Mouse (Mus musculus) c-Kit-positive CD71-positive TER-119-negative erythroid progenitor cells, embryonic 14.5 days (primary cell): ENCODE data around the gene Gm20388.

ENCODE experiments used
- DNase-seq: peaks from one replicate; pipeline ENCODE4 v3.0.0-alpha.2; 2013; ENCODE audit warnings: low read depth

Gene Gm20388

DNA sequence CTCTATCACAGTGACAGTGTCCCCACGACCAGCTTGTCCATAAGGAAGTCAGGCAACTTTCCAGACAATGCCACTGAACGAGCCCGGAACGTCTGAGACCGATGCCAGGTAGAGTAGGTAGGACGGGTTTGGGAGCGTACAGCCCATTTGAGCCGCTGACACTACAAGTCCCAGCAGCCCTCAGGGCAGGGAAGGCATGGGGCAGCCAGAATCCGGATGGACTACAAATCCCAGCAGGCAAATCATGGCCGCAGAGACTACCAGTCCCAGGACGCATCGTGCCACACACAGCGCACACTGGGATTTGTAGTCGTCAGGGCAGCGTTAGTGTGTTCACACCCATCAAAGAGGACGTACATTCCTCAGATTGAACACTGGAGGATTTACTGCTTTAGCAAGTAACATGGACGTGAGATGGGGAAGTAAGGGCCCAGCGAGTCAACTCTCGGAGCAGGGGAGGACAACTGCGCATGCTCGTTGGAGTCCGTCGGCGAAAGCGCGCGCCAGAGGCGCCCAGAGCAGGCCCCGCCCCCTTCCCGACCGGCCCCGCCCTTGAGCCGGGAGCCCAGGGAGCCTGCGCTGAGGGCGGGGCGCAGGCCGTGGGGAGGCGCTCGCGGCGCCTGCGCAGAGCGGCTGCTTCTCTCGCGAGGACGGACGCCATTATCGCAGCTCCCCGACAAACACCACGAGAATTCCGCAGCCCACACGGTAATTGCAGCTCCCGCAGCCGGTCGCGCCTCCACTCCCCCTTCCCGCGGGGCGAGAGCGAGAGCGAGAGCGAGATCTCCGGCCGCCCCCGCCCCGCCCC lies 2039.5 kb downstream of the Gm20388 start:
- DNase-seq, result peak; percentile 94

DNA sequence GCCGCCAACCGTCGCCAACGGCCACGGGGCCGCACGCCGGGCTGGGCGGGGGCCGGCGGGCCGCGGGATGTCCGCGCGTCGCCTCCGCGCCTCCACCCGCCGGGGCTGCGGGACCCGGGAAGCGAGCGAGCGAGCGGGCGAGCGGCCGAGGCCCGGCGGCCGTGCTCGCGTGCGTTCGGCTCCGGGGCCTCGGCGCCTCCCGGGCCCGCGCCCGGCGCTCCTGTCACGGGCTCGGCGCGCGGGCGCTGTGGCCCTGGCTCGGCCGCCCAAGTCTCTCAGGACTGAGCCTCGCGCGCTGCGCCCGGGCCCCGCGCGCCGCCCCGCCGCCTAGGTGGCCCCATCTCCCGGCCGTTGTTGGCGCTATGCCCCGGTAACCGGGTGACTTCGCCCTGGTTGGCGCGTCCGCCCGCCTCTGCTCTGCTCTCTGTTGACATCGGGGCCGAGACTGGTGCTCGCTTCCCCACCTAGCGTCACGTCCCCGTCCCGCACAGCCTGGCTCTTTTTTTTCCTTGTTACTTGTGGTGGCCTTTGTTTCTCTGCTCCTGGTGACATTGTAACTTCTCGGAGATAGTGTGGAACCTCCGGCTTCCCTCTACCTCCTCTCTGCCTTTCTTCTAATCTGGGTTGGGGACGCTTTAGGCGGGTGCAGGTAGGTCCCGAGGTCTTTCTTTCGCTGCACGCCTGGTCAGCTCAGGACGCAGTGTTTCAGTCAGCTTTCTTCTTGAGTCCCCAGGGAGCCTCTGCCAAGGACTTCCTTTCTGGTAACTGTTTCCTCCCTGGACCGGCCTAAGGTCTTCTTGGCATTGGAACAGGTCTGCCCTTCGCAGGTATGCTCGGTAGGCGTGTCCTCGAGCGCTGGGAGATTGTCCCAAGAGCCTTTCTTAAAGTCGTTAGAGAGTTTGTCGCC lies 2040.4 kb downstream of the Gm20388 start:
- DNase-seq, result peak; percentile 64

DNA sequence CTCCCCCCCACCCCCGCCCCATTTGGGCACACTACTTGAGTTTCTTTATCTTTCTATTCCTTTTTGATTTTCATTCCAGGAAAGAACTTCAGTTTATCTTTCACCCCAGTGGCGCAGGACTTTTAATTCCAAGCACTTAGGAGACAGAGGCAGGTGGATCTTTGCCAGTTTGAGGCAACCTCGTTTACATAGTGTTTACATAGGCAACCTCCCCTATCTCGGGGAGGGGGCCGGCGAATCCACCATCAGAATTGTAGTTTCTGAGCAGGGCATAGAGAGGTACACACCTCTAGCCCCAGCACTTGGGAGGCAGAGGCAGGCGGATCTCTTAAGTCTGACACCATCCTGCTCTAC lies 2041.0 kb downstream of the Gm20388 start:
- no peak for DNase-seq

DNA sequence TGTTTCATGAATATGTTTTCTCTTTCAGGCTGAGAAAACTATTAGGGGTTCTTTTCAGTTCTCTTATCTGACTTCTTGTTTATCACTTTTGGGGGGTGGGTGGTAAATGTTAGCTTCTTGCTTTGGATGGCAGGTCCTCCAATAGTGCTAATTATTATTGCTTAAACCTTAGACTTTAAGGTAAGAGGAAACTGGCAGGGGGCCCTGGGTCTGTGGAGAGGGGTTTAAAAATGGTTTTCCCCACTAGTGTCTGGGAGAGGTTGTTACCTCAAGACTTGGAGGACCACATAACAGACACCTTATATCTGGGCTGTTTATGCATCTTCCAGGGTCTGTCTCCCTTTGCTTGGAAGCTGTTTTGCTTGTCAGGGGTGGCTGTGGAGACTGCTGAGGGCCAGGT lies 2041.5 kb downstream of the Gm20388 start:
- no peak for DNase-seq

DNA sequence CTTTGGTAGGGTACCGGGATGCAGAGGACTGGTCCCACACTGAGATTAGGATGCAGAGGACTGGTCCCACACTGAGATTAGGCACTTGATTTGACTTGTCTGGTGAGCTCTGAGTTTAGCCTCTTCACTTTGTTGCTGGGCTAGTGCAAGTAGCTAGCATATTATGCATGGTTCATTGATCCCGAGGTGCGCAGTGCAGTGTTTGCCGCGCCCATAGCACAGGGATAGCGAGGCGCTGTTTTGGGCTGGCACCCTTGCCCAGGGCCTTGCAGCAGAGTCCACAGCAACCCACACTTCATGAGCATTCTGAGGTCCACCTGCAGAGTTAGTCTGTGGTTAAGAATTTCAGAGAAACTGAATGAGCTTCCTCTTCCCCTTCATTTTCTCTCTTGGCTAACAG lies 2042.2 kb downstream of the Gm20388 start:
- DNase-seq, result no peak

DNA sequence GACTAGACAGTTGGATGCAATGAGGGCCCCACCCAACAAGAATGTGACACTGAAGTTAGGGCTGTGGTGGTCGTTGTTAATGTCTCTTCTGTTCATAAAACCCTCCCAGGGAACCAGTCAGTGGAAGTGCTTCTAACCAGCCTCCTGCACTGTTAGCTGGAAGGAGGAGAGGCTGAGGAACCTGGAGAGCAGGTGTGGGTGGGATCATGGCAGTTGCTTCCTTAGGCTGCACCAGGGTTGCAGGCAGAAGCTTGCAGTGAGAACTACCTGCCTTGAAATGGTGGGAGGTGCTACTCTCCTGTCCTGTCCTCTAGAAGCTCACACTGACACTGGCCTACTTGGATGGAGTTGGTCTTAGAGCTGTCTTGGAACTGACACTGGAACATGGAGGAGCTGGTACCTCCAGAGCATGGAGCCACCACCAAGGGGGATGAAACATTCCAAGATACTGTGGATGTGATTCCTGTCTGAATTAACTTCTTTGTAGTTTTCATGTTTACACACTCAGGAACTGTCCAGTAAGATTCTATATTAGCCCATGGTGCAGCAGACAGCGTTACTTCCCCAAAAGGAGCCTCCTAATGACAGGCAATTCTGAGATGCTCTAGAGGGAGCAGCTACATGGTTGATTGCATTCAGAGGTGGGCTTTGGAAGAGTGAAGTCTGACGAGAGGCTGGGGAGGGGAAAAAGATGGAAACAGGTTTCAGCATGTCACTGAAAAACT lies 2043.3 kb downstream of the Gm20388 start:
- DNase-seq, result no peak

DNA sequence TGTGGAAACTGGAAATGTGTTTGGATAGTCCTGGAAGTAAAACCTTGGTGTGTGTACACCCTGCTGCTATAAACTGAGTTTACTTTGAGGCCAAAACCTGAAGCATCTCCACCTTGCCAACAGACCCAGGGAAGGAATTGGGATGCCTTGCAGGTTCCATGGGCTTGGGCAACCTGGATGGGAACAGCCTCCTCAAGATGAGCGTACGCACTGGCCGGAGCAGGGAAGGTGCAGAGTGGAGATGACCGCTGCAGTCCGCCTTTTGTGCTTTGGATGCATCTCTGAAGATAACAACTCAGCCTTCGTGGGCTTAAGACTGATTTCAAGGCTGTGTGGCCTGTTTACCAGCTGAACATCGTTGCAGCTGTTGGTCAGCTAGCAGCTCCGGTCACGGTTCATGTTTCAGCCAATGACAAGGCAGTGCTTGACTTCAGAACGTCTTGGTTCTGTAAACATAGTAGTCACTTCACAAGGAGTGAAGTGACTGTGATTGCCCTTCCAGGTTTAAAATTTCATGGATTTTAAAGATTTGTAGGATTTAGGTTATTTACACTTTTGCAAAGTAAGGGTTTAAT lies 2044.4 kb downstream of the Gm20388 start:
- DNase-seq, result no peak

DNA sequence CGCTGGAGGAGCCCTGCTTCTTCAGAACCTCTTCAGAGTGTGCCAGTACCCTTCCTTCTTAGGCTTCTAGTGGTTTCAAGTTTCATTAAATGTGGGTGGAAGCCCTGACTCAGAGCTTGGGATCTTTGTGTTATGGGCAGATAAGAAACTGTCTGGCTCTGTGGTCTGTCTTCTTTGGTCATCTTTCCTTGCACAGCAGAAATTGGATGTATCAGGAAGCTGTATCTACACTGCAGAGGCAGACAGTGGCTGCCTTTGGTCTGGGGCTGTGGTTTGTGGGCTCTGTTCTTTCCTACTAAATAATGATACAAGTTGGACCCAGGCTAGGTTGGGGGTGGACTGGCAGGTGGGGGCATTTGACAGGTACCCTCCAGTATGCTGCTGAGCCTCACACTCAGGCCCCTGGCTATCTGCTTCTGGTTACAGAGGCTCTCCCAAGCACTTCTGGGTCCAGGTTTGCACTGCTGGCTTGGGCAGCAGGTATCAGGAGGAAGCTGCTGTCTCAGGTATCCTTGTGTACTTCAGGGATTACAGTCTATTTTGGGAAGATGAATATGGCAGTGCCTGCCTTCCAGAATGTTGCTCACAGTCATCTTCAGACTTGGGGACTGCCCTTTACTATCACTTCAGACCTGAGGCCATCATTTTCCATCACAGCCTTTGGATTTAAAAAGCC lies 2045.3 kb downstream of the Gm20388 start:
- DNase-seq, result peak; percentile 63

DNA sequence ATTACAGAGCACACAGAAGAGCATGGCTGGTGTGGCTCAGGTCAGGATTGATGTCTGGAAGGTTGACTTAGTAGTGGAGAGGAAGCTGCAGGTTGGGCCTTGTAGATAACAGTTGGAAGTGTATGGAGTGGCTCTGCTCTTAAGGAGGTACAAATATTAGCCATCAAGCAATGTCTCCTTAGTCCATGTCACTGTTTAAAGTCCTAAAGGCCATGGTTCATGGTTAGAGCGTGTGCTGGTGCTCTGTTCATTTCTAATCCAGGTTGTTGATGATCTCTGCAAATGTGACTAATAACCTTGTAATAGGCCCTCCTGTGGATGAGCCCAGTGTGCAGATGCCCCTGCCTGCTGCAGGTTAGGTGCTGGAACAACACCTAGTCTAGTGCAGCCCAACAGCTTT lies 2047.8 kb downstream of the Gm20388 start:
- DNase-seq, result no peak

DNA sequence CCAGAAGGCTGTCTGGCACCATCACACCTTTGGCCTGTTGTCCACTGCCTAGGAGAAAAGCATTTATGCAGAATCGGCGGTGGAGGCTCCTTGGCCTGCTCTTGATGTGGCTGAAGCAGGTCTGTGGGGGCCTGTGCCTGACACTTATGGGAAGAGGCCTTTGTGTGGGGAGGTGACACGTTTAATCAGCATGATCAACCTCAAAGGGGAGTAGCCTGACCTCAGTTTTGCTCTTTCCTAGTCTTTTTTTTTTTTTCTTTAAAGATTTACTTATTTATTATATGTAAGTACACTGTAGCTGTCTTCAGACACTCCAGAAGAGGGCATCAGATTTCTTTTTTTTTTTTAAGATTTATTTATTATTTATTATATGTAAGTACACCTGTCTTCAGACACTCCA lies 2052.3 kb downstream of the Gm20388 start:
- DNase-seq, result no peak

DNA sequence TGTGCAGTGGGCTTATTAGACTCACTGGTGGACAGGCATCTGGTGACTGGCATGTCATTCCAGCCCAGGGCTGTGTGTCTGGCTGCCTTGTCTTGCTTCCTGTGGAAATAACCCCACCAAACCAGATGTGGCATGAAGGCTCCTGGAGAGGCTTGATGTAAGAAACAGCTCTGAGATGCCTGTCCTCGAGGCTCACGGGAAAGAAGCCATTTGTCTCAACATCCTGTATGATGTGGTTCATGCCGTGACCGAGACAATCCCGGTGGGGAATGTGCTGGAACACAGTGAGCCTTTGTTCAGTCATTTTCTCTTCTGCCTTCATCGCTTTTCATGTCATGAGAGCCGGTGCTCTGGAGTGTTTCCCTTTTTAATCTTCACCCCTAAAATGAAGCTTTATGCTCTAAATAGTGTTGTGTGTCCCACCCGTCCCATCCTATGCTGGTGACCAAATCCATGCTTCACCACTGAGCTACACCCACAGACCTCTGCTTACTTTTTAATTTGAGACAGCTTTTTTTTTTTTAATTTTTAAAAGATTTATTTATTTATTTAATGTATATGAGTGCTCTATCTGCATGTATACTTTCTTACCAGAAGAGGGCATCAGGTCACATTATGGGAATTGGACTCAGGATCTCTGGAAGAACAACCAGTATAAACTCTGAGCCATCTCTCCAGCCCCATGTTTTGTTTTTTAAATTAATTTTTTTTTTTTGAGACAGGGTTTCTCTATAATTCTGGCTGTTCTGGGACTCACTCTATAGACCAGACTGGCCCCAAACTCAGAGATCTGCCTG lies 2054.3 kb downstream of the Gm20388 start:
- DNase-seq, result no peak

DNA sequence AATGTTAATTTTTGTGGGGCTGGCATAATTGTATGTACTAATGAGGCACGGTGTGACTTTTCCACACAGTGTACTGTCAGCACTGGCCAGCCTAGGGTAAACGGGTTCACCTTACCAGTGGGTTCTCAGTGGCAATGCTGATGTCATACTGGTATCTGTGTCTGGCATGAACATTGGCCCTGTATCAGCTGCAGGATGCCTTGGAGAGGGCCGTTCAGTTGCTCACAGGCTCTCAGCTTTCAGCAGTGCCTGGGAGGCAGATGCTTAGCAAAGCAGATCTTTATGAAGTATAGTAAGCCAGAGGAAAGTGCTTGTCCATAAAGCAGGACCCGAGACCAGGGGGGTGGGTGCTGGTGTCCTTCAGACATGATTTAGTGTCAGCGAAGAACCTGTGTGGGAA lies 2055.5 kb downstream of the Gm20388 start:
- DNase-seq, result no peak

DNA sequence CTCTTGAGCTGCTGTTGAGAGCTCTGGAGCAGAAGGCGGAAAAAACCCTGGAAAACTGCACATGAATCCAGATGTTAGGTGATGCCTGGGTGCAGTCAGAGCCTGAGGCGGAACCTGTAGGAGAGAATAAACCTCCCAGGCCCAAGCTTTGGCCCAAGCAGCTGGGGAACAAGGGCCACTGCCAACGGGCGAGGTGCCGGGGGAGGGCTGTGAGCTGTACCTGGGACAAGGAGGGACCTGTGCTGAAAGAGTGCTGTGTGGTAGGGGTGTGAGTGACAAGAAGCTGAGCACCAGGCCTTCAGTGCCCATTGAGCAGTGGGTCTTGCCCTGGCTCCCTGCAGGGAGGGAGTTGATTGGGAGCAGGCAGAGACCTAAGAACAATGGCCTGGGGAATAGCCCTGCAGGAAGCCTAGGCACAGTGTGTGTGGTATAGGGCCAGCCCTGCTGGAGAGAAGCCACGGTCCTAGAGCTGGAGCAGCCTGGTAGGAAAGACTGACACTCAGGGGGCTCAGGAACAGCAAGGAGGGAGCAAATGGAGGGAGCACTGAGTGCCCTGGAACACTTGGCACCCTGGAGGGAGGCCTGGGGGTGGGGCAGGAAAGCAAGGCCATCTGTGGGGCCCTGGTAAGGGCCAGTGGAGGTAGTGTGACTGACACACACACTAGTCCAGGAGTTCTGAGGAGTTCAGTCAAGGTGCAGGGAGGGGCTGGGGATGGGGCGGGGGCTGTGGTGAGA lies 2056.2 kb downstream of the Gm20388 start:
- no peak for DNase-seq

DNA sequence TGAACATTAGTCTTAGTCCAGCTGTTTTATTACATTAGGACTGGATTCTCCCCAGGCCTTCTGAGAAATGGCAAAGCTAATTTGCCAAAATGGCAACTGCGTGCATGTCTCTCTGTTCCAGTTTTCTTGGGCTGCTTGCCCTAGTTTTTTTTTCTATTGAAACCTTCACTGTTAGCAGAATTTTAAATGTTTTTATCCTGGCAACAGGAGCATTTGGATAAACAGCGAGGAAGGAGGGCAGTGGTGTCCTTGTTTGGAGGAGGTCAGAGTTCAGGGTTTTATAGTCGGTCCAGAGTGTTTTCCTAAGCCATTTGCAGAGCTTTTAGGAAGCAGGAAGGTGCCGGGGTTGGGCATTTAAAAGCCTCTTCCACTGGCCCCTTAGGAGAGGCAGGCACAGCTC lies 2057.3 kb downstream of the Gm20388 start:
- no peak for DNase-seq

DNA sequence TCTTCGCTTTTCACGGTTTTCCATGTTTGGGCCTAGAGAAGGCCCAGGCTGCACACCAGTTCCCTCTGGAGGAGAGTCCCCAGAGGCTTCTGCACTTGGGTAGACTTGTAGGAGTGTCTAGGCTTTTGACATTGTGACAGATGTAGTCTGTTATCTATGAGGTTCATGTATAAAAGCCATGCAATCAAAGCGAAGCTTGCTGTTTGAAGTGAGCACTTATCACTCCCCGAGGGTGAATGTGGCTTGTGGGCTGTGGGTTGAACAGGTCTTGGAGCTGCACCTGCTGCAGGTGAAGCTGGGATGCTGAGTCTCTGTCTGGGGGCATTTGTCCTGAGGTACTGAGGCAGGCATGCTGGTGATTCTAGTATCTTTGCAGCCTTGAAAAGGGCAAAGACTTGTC lies 2057.9 kb downstream of the Gm20388 start:
- DNase-seq, result no peak

DNA sequence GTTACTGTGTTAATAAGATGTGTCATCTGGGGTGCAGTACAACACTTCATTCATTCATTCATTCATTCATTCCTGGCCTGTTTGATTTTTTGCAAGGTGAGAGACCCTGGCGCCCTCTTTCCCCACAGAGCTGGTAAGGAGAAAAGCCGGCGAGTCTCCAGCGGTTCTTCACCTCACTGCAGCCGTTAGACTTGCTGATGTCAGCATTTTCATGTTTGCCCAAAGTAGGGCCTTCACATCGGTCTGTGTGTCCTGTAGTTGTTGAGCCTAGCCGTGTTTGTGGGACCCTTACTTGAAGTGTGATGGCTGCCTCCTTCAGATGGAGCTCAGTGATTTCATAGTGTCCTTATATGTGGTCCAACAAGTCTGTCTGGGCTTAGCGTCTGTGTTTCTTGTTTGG lies 2059.6 kb downstream of the Gm20388 start:
- no peak for DNase-seq

DNA sequence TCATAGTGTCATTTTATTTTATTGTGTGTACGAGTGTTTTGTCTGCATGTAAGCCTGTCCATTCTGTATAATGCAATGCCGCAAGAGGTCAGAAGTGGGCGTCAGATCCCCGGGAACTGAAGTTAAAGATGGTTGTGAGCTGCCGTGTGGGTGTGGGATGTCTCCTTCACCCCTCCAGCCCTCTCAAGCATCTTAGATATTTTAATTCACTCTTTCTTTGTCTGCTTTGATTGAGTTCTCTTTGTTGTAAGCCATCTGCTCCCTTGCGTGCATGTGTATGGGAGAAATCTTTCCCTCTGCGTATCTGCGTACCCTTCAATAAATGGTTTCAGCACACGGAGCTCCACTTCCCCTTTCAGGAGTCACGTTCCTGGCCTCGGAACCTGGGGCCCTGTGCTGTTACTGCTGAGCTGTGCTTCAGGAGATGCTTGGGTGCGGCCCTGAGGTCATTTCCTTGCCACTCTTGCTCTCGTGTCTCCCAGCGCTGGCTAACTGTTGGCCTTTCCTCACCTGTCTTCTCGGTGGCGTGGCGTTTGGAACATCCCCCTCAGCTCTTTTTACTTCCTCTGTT lies 2060.9 kb downstream of the Gm20388 start:
- no peak for DNase-seq

DNA sequence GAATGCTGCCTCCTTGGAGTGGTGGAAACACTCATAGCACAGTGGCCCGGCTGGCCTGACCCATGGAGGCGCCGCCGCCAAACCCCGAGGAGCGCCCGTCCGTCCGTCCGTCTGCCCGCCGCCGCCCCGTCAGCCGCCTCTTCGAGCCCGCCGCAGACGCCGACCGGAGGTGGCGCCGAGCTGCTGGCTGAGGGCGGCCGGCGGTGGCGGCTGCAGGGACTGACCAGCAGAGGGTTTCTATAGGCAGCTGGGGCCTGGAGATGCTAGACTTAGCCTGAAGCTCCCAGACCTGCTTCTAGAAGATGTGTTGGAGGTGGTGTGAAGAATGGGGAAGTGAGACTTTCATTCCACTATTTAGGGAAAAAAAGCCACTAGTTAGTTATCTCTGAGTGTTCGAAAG lies 2063.3 kb downstream of the Gm20388 start:
- no peak for DNase-seq

DNA sequence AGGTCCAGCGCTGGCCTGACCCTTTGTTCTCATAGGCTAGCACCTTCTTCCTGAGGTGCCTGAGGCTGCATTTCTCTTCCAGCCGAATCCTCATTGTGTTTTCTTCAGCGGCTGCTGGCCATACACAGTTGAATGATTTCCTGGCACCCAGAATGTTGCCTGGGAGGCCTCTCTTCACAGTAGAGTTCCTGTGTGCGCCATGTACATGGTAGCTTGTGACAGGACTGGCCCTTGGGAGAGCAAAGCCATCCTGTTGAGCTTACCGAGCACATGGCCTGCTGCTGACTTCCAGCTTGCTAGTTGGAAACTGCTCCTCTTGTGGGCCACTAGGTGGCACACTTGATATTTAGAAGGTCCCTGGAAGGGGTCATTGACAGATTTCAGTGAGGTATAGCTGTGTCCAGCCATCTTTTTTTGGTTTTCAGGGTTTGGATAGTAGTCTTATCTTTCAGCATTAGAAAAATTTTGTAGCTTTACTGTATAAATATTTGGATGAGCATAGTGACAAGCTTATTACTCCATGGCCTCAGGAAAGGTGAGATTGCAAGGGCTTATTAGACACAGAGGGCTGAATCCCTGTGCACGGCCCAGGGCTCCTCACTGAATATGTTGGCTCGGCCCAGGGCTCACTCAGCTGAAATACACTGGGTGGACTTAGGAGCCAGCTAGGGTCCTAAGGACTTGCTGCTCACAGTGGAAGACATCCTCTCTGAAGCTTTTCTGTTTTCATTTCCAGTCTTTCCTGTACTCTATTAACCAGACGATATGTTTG lies 2067.4 kb downstream of the Gm20388 start:
- peak; percentile 35 for DNase-seq
